Mouse (Mus musculus) CH12F3 (cell line): ENCODE measurements around the gene Itm2c.

ENCODE experiments used
- in situ Hi-C: fragments of 300-500 bp; cut with MboI; formaldehyde crosslinking; loops from 2 replicates; pipeline ENCODE4 v1.14.3; 2020; ENCODE audit warnings: low sequenced_read_pairs

The Itm2c gene

GRCm38 (mm10) chr1:85894231-85894747 is at the start of gene Itm2c:
Gene Itm2c, plus strand, starts transcription at chr1:85894281.
- in situ Hi-C loops, result no loop called here

- in situ Hi-C loops, result no loop called here
These were observed 49.1 kb upstream of the Itm2c start for GRCm38 (mm10) chr1:85844981-85845380.

GRCm38 (mm10) chr1:85845476-85845875 is 48.6 kb upstream of the Itm2c start:
- in situ Hi-C loops, result no loop called here

- in situ Hi-C loops, result no loop called here
These were observed 45.1 kb upstream of the Itm2c start for GRCm38 (mm10) chr1:85849016-85849415.

- in situ Hi-C loops, result loop anchor here (5.0 kb wide), 1 partner anchor 156 kb away; no protein-coding TSS in a partner anchor
These were observed 43.2 kb upstream of the Itm2c start for GRCm38 (mm10) chr1:85850851-85851250.

GRCm38 (mm10) chr1:85852996-85853689 is 40.9 kb upstream of the Itm2c start:
- in situ Hi-C loops, result loop anchor here (5.0 kb wide), 1 partner anchor 154 kb away; no protein-coding TSS in a partner anchor

GRCm38 (mm10) chr1:85853865-85854264 is 40.2 kb upstream of the Itm2c start:
- in situ Hi-C loops, result loop anchor here (5.0 kb wide), 1 partner anchor 153 kb away; no protein-coding TSS in a partner anchor

GRCm38 (mm10) chr1:85854475-85854874 is 39.6 kb upstream of the Itm2c start:
- in situ Hi-C loops, result loop anchor here (5.0 kb wide), 1 partner anchor 153 kb away; no protein-coding TSS in a partner anchor

GRCm38 (mm10) chr1:85856266-85856665 is 37.8 kb upstream of the Itm2c start:
- in situ Hi-C loops, result no loop called here

- in situ Hi-C loops, result no loop called here
These were observed 36.8 kb upstream of the Itm2c start for GRCm38 (mm10) chr1:85857261-85857754.

- in situ Hi-C loops, result no loop called here
These were observed 29.7 kb upstream of the Itm2c start for GRCm38 (mm10) chr1:85864383-85864782.

- in situ Hi-C loops, result no loop called here
These were observed 24.1 kb upstream of the Itm2c start for GRCm38 (mm10) chr1:85870001-85870400.

GRCm38 (mm10) chr1:85870546-85870945 is 23.5 kb upstream of the Itm2c start:
- in situ Hi-C loops, result no loop called here

- in situ Hi-C loops, result no loop called here
These were observed 12.1 kb upstream of the Itm2c start for GRCm38 (mm10) chr1:85882003-85882402.

- in situ Hi-C loops, result no loop called here
These were observed 6.9 kb upstream of the Itm2c start for GRCm38 (mm10) chr1:85887221-85887620.

- in situ Hi-C loops, result no loop called here
These were observed 773 bp downstream of the Itm2c start for GRCm38 (mm10) chr1:85894748-85895360.

- in situ Hi-C loops, result no loop called here
These were observed 1.3 kb downstream of the Itm2c start for GRCm38 (mm10) chr1:85895391-85895837.

- in situ Hi-C loops, result no loop called here
These were observed 2.0 kb downstream of the Itm2c start for GRCm38 (mm10) chr1:85896110-85896509.

GRCm38 (mm10) chr1:85896781-85897700 is 3.0 kb downstream of the Itm2c start:
- in situ Hi-C loops, result no loop called here

- in situ Hi-C loops, result no loop called here
These were observed 4.0 kb downstream of the Itm2c start for GRCm38 (mm10) chr1:85897901-85898760.
